Mouse (Mus musculus) midbrain, embryonic 14.5 days (tissue): ENCODE measurements around the gene Nme7. TPM values are rescaled to one million over a fixed set of nuclear protein-coding genes. Genes with fewer than 3 reads are reported as not detected.
A peak's percentile ranks its signal among the peaks of the same experiment; 100 is the strongest.

Source experiments
- ATAC-seq: fragments of 200-750 bp; cut with Nextera tagmentation; 2 replicates; pipeline ENCODE4 v1.8.0; 2017; ENCODE audit warnings: moderate number of reproducible peaks, moderate library complexity; ENCODE audit not compliant: low FRiP score, low TSS enrichment
- DNase-seq: peaks from one replicate; pipeline ENCODE4 v3.0.0-alpha.2; 2015
- H3K27ac ChIP-seq: fragments of 300-500 bp; sonication (generic); replicated peaks from 2 replicates; pipeline ENCODE4 v1.5.1; 2014; ENCODE audit warnings: mild to moderate bottlenecking, low read depth, low read length, moderate library complexity
- H3K27me3 ChIP-seq: fragments of 300-500 bp; sonication (generic); 2 replicates; pipeline ENCODE4 v1.6.1; 2014; ENCODE audit warnings: low read length, control low read depth, mixed read lengths; ENCODE audit not compliant: control insufficient read depth, insufficient read depth
- H3K36me3 ChIP-seq: fragments of 300-500 bp; sonication (generic); 2 replicates; pipeline ENCODE4 v1.6.1; 2014; ENCODE audit warnings: low read length, control low read depth; ENCODE audit not compliant: control insufficient read depth, insufficient read depth
- H3K4me1 ChIP-seq: fragments of 300-500 bp; sonication (generic); 2 replicates; pipeline ENCODE4 v1.6.1; 2014; ENCODE audit warnings: mild to moderate bottlenecking, antibody characterized with exemption, low read length, control low read depth; ENCODE audit not compliant: control insufficient read depth, insufficient read depth
- H3K4me2 ChIP-seq: fragments of 300-500 bp; sonication (generic); 2 replicates; pipeline ENCODE4 v1.6.1; 2014; ENCODE audit warnings: mild to moderate bottlenecking, low read length, moderate library complexity
- H3K4me3 ChIP-seq: fragments of 300-500 bp; sonication (generic); replicated peaks from 2 replicates; pipeline ENCODE4 v1.5.1; 2014; ENCODE audit warnings: low read depth, low read length
- H3K9ac ChIP-seq: fragments of 300-500 bp; sonication (generic); replicated peaks from 2 replicates; pipeline ENCODE4 v1.6.1; 2014; ENCODE audit warnings: mild to moderate bottlenecking, low read length, moderate library complexity
- H3K9me3 ChIP-seq: fragments of 300-500 bp; sonication (generic); 2 replicates; pipeline ENCODE4 v1.6.1; 2016; ENCODE audit warnings: low read length, control low read depth, mixed read lengths; ENCODE audit not compliant: control insufficient read depth
- WGBS: fragments of 180-500 bp; shearing (Covaris S2); extraction: QIAGEN DNeasy Blood & Tissue Kit; methylation state at CpG from one replicate; pipeline ENCODE4 v1.1.7; 2014; 5-methylcytosine and 5-hydroxymethylcytosine counted together
- polyA plus RNA-seq: library from polyadenylated mRNA; unstranded; fragments of >200 nt; fragmentation: Nextera tagmentation; extraction: Ambion mirVana; gene quantifications from 2 replicates; pipeline ENCODE4 v1.2.1, GENCODE M21; 2014

The Nme7 gene
- polyA plus RNA-seq, 1 experiment from 2014 or later: 29.4 TPM

GRCm38 (mm10) chr1:164324221-164324620 is 20.3 kb downstream of the Nme7 start:
- Histone ChIP-seq H3K27ac (no peak overlapping the region), H3K27me3 (no peaks in the 10 kb centered on the region), H3K9me3 (no peaks in the 10 kb centered on the region), H3K4me1 (no peaks in the 10 kb centered on the region), H3K9ac (no peak overlapping the region), H3K4me3 (no peak overlapping the region), H3K36me3 (no peaks in the 10 kb centered on the region), H3K4me2 (no peak overlapping the region)
- WGBS: 93% methylated on average over 4 of the region's 4 CpGs
- no peak for ATAC-seq
- DNase-seq: no peak

- no peak overlapping the region for H3K9ac ChIP-seq
- no peak overlapping the region for H3K4me2 ChIP-seq
- no peak for DNase-seq
- WGBS: 96% methylated on average over 2 of the region's 2 CpGs
- H3K27ac ChIP-seq: no peak overlapping the region
- H3K27me3 ChIP-seq: no peaks in the 10 kb centered on the region
- no peak overlapping the region for H3K4me3 ChIP-seq
- H3K36me3 ChIP-seq: no peaks in the 10 kb centered on the region
- no peaks in the 10 kb centered on the region for H3K9me3 ChIP-seq
- ATAC-seq: no peak
- H3K4me1 ChIP-seq: no peaks in the 10 kb centered on the region
Observed at GRCm38 (mm10) chr1:164324878-164325277, 21.0 kb downstream of the Nme7 start.

- peak; percentile 53; the same call in 1 of the 2 replicates for ATAC-seq
- 54% methylated on average over 6 of the region's 6 CpGs for WGBS
Observed at GRCm38 (mm10) chr1:164326600-164327155, 22.8 kb downstream of the Nme7 start.

GRCm38 (mm10) chr1:164327764-164328163 is 23.8 kb downstream of the Nme7 start:
- H3K4me3 ChIP-seq: no peak overlapping the region
- no peak overlapping the region for H3K9ac ChIP-seq
- H3K4me2 ChIP-seq: no peak overlapping the region
- 80% methylated on average over 7 of the region's 7 CpGs for WGBS
- no peak for DNase-seq
- peaks cover 12% of the 10 kb centered on the region; the same call in 1 of the 2 replicates for H3K36me3 ChIP-seq
- no peak for ATAC-seq
- H3K27me3 ChIP-seq: no peaks in the 10 kb centered on the region
- no peaks in the 10 kb centered on the region for H3K4me1 ChIP-seq
- H3K9me3 ChIP-seq: no peaks in the 10 kb centered on the region
- H3K27ac ChIP-seq: no peak overlapping the region

More at GRCm38 (mm10) chr1:164326600-164327155, 22.8 kb downstream of the Nme7 start:
- Histone ChIP-seq H3K27ac (peak overlapping the region; percentile 49; the same call in 1 of the 2 replicates), H3K4me2 (no peak overlapping the region), H3K27me3 (no peaks in the 10 kb centered on the region), H3K9ac (no peak overlapping the region), H3K4me1 (no peaks in the 10 kb centered on the region), H3K36me3 (peaks cover 9% of the 10 kb centered on the region; the same call in 1 of the 2 replicates), H3K9me3 (no peaks in the 10 kb centered on the region), H3K4me3 (no peak overlapping the region)
- DNase-seq: peak; percentile 51

GRCm38 (mm10) chr1:164332559-164332958 is 28.6 kb downstream of the Nme7 start:
- Histone ChIP-seq H3K27me3 (no peaks in the 10 kb centered on the region), H3K27ac (no peak overlapping the region), H3K4me1 (no peaks in the 10 kb centered on the region), H3K9ac (no peak overlapping the region), H3K4me3 (no peak overlapping the region), H3K4me2 (no peak overlapping the region), H3K9me3 (no peaks in the 10 kb centered on the region), H3K36me3 (peaks cover 34% of the 10 kb centered on the region)
- WGBS: 92% methylated on average over 11 of the region's 11 CpGs
- DNase-seq (no peak), ATAC-seq (no peak)

GRCm38 (mm10) chr1:164335435-164335834 is 31.5 kb downstream of the Nme7 start:
- 96% methylated on average over 3 of the region's 3 CpGs for WGBS
- H3K27me3 ChIP-seq: no peaks in the 10 kb centered on the region
- no peak overlapping the region for H3K27ac ChIP-seq
- peaks cover 34% of the 10 kb centered on the region for H3K36me3 ChIP-seq
- H3K9me3 ChIP-seq: no peaks in the 10 kb centered on the region
- no peak overlapping the region for H3K4me2 ChIP-seq
- DNase-seq (no peak), ATAC-seq (no peak)
- H3K4me1 ChIP-seq: no peaks in the 10 kb centered on the region
- H3K9ac ChIP-seq: no peak overlapping the region
- H3K4me3 ChIP-seq: no peak overlapping the region

- no peaks in the 10 kb centered on the region for H3K4me1 ChIP-seq
- no peak for ATAC-seq
- no peaks in the 10 kb centered on the region for H3K9me3 ChIP-seq
- no peak overlapping the region for H3K9ac ChIP-seq
- H3K27ac ChIP-seq: no peak overlapping the region
- no peak overlapping the region for H3K4me3 ChIP-seq
- no peak overlapping the region for H3K4me2 ChIP-seq
- WGBS: 96% methylated on average over 4 of the region's 4 CpGs
- no peak for DNase-seq
- H3K27me3 ChIP-seq: no peaks in the 10 kb centered on the region
- H3K36me3 ChIP-seq: peaks cover 30% of the 10 kb centered on the region
Observed at GRCm38 (mm10) chr1:164335846-164336245, 31.9 kb downstream of the Nme7 start.

GRCm38 (mm10) chr1:164342161-164342560 is 38.2 kb downstream of the Nme7 start:
- no peaks in the 10 kb centered on the region for H3K4me1 ChIP-seq
- H3K9ac ChIP-seq: no peak overlapping the region
- H3K4me2 ChIP-seq: no peak overlapping the region
- H3K27ac ChIP-seq: no peak overlapping the region
- H3K36me3 ChIP-seq: peaks cover 12% of the 10 kb centered on the region
- no peak for DNase-seq
- H3K4me3 ChIP-seq: no peak overlapping the region
- no peaks in the 10 kb centered on the region for H3K9me3 ChIP-seq
- H3K27me3 ChIP-seq: no peaks in the 10 kb centered on the region
- ATAC-seq: no peak
- WGBS: 88% methylated on average over 3 of the region's 3 CpGs

GRCm38 (mm10) chr1:164353443-164353842 is 49.5 kb downstream of the Nme7 start:
- Histone ChIP-seq H3K4me3 (no peak overlapping the region), H3K4me1 (no peaks in the 10 kb centered on the region), H3K36me3 (peaks cover 2% of the 10 kb centered on the region; the same call in 1 of the 2 replicates), H3K9me3 (no peaks in the 10 kb centered on the region), H3K27me3 (no peaks in the 10 kb centered on the region), H3K9ac (no peak overlapping the region), H3K27ac (no peak overlapping the region), H3K4me2 (no peak overlapping the region)
- no peak for ATAC-seq
- DNase-seq: no peak
- WGBS: 37% methylated on average over 3 of the region's 3 CpGs
